Mouse (Mus musculus) cerebellum, adult 2 months (tissue): ENCODE results near the gene Cul4a. TPM values are rescaled to one million over a fixed set of nuclear protein-coding genes. Genes with fewer than 3 reads are reported as not detected.

Experiments used
- DNase-seq, 2 experiments: peaks; one replicate each; pipeline ENCODE4 v3.0.0; 2021
- H3K27ac ChIP-seq: fragments of 200-500 bp; 2 replicates; pipeline ENCODE4 v1.5.1; 2012; ENCODE audit warnings: low read length, control low read depth, inconsistent platforms; ENCODE audit not compliant: insufficient read depth
- H3K27me3 ChIP-seq: fragments of 200-500 bp; 2 replicates; pipeline ENCODE4 v1.6.1; 2012; ENCODE audit warnings: inconsistent platforms, mild to moderate bottlenecking, low read length, moderate library complexity; ENCODE audit not compliant: control insufficient read depth, insufficient read depth
- H3K4me1 ChIP-seq: fragments of 200-500 bp; 2 replicates; pipeline ENCODE4 v1.6.1; 2011; ENCODE audit warnings: low read length; ENCODE audit not compliant: control insufficient read depth, insufficient read depth
- H3K4me3 ChIP-seq: fragments of 200-500 bp; replicated peaks from 2 replicates; pipeline ENCODE3; 2011; ENCODE audit warnings: mild to moderate bottlenecking, low read depth, low read length, control low read depth; ENCODE audit not compliant: insufficient read depth
- CTCF ChIP-seq: fragments of 200-500 bp; IDR thresholded peaks from 2 replicates; pipeline ENCODE4 v1.5.1; 2011; ENCODE audit warnings: low read depth, mild to moderate bottlenecking, control low read depth, low read length, moderate library complexity, borderline replicate concordance; ENCODE audit not compliant: insufficient read depth
- POLR2A ChIP-seq: fragments of 200-500 bp; IDR thresholded peaks from 2 replicates; pipeline ENCODE4 v1.6.1; 2011; ENCODE audit warnings: low read length, control low read depth, borderline replicate concordance; ENCODE audit not compliant: insufficient read depth
- WGBS: fragments of 180-500 bp; shearing (Covaris S2); methylation state at CpG from one replicate; pipeline ENCODE4 v1.1.7; 2018; 5-methylcytosine and 5-hydroxymethylcytosine counted together
- polyA plus RNA-seq: library from polyadenylated mRNA; depleted of rRNA; stranded (reverse); fragments of >200 nt; gene quantifications from 2 replicates; pipeline ENCODE4 v1.2.3, GENCODE M21; 2012; rRNA removed

Cul4a gene
- polyA plus RNA-seq, 1 experiment, result 54.5 TPM

GRCm38 (mm10) chr8:13187229-13187628 is 81.8 kb downstream of the Cul4a start:
- 78% methylated on average over 9 of the region's 9 CpGs for WGBS
- DNase-seq, result no peak
- Histone ChIP-seq H3K4me1 (no peaks in the 10 kb centered on the region), H3K27me3 (no peaks in the 10 kb centered on the region), H3K4me3 (no peak overlapping the region), H3K27ac (no peak overlapping the region)
- TF ChIP-seq CTCF (no peak), POLR2A (no peak)

- Histone ChIP-seq H3K4me1 (no peaks in the 10 kb centered on the region), H3K4me3 (no peak overlapping the region), H3K27ac (no peak overlapping the region), H3K27me3 (no peaks in the 10 kb centered on the region)
- no peak for TF ChIP-seq CTCF
- no peak for TF ChIP-seq POLR2A
- DNase-seq, result no peak
- 34% methylated on average over 7 of the region's 7 CpGs for WGBS
These were observed 82.2 kb downstream of the Cul4a start for GRCm38 (mm10) chr8:13187638-13188037.

- H3K4me3 ChIP-seq, result no peak overlapping the region
- no peaks in the 10 kb centered on the region for H3K4me1 ChIP-seq
- no peak for DNase-seq
- H3K27ac ChIP-seq, result no peak overlapping the region
- TF ChIP-seq POLR2A (no peak), CTCF (no peak)
- WGBS, result 91% methylated on average over 13 of the region's 13 CpGs
- no peaks in the 10 kb centered on the region for H3K27me3 ChIP-seq
These were observed 82.7 kb downstream of the Cul4a start for GRCm38 (mm10) chr8:13188052-13188555.

DNA sequence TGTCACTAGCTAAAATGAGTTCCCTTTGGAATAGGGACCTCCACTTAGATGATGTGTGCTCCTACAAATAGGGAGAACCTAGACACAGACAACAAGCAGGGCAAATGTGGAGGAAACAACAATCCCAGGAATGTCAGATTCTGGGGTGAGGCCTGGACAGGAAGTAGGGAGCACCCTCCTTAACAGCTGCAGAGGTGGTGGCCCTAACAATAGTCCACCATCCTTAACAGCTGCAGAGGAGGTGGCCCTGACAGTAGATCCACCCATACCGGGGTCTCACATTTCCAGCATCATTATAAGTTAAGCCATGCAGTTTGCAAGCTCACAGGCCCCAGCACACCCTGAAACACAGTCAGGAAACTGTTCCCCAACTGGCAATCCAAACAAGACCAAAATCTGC is 83.4 kb downstream of the Cul4a start:
- no peaks in the 10 kb centered on the region for H3K4me1 ChIP-seq
- no peak for DNase-seq
- no peak overlapping the region for H3K27ac ChIP-seq
- no peaks in the 10 kb centered on the region for H3K27me3 ChIP-seq
- WGBS, result 83% methylated on average over 1 of the region's 1 CpGs
- no peak overlapping the region for H3K4me3 ChIP-seq
- no peak for TF ChIP-seq POLR2A
- TF ChIP-seq CTCF, result no peak

GRCm38 (mm10) chr8:13190235-13190634 is 84.8 kb downstream of the Cul4a start:
- H3K27ac ChIP-seq, result no peak overlapping the region
- TF ChIP-seq CTCF, result no peak
- no peaks in the 10 kb centered on the region for H3K4me1 ChIP-seq
- 90% methylated on average over 8 of the region's 8 CpGs for WGBS
- no peaks in the 10 kb centered on the region for H3K27me3 ChIP-seq
- DNase-seq, result no peak
- H3K4me3 ChIP-seq, result no peak overlapping the region

GRCm38 (mm10) chr8:13194818-13195217 is 89.4 kb downstream of the Cul4a start:
- DNase-seq, result no peak
- TF ChIP-seq CTCF (no peak), POLR2A (no peak)
- no peak overlapping the region for H3K27ac ChIP-seq
- no peaks in the 10 kb centered on the region for H3K4me1 ChIP-seq
- no peak overlapping the region for H3K4me3 ChIP-seq
- WGBS, result 44% methylated on average over 10 of the region's 10 CpGs
- no peaks in the 10 kb centered on the region for H3K27me3 ChIP-seq

DNA sequence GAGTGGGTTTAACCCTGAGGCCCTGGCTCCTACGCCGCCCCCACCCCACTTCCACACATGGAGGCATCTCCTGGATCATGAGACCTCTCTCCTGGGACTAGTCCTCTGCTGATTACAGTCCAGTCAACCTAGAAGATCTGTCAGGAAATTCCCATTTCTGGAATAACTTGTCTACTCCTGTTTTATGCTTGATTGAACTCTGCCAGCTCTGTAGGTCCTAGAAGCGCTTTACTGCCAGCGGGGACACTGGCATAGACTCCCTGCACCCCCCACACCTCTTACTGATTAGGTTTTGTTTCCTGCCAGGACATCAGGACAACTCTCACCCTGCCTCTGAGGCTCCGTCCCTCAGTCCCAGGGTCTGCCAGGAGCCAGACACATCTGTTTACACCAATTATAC is 92.1 kb downstream of the Cul4a start:
- Histone ChIP-seq H3K4me1 (no peaks in the 10 kb centered on the region), H3K27me3 (no peaks in the 10 kb centered on the region), H3K27ac (no peak overlapping the region), H3K4me3 (no peak overlapping the region)
- 55% methylated on average over 5 of the region's 5 CpGs for WGBS
- no peak for DNase-seq
- no peak for TF ChIP-seq CTCF
- TF ChIP-seq POLR2A, result no peak

Other genes with a start within 250 kb of the Cul4a start
- 150 and 158 TPM in 2 replicates for gene Mcf2l, start 231.8 kb upstream of the Cul4a start, polyA plus RNA-seq
- 0.05 and 0.06 TPM in 2 replicates for gene F7, start 79.6 kb upstream of the Cul4a start, polyA plus RNA-seq
- gene F10, start 68.3 kb upstream of the Cul4a start, polyA plus RNA-seq, result not detected in 2 replicates
- gene Proz, start 44.7 kb upstream of the Cul4a start, polyA plus RNA-seq, result 0.03 and 0.07 TPM in 2 replicates
- gene Pcid2, start 162 bp upstream of the Cul4a start, polyA plus RNA-seq, result 39.0 and 39.6 TPM in 2 replicates
- 554 and 555 TPM in 2 replicates for gene Lamp1, start 53.5 kb downstream of the Cul4a start, polyA plus RNA-seq
- 6.8 and 8.0 TPM in 2 replicates for gene Grtp1, start 95.0 kb downstream of the Cul4a start, polyA plus RNA-seq
- 2.2 and 2.5 TPM in 2 replicates for gene Adprhl1, start 148.5 kb downstream of the Cul4a start, polyA plus RNA-seq
- 61.6 and 62.3 TPM in 2 replicates for gene Dcun1d2, start 182.5 kb downstream of the Cul4a start, polyA plus RNA-seq
- gene Tmco3, start 182.6 kb downstream of the Cul4a start, polyA plus RNA-seq, result 46.9 and 55.2 TPM in 2 replicates
- 72.1 and 74.7 TPM in 2 replicates for gene Tfdp1, start 233.1 kb downstream of the Cul4a start, polyA plus RNA-seq